Mouse (Mus musculus) heart, embryonic 16.5 days (tissue): ENCODE measurements at regions not wholly inside any gene's neighbourhood (a gene's known extent, or its start where the extent isn't known, plus 50 kb on each side); places are given as distances from the start of the nearest gene placed in this dataset.

Experiments used
- ATAC-seq: fragments of 200-750 bp; cut with Nextera tagmentation; replicated peaks from 2 replicates; pipeline ENCODE4 v1.8.0; 2017; ENCODE audit warnings: moderate number of reproducible peaks; ENCODE audit not compliant: insufficient read depth, low FRiP score; ENCODE audit errors: extremely low read depth
- H3K27ac ChIP-seq: fragments of 300-500 bp; sonication (generic); 2 replicates; pipeline ENCODE4 v1.5.1; 2014; ENCODE audit warnings: mild to moderate bottlenecking, low read length, control low read depth, moderate library complexity
- H3K27me3 ChIP-seq: fragments of 300-500 bp; sonication (generic); 2 replicates; pipeline ENCODE4 v1.6.1; 2014; ENCODE audit warnings: low read length, mixed read lengths; ENCODE audit not compliant: control insufficient read depth, insufficient read depth
- H3K36me3 ChIP-seq: fragments of 300-500 bp; sonication (generic); 2 replicates; pipeline ENCODE4 v1.6.1; 2014; ENCODE audit not compliant: control insufficient read depth, insufficient read depth
- H3K4me1 ChIP-seq: fragments of 300-500 bp; sonication (generic); 2 replicates; pipeline ENCODE4 v1.6.1; 2014; ENCODE audit warnings: low read length, mixed read lengths; ENCODE audit not compliant: control insufficient read depth, insufficient read depth
- H3K4me2 ChIP-seq: fragments of 300-500 bp; sonication (generic); 2 replicates; pipeline ENCODE4 v1.6.1; 2014; ENCODE audit warnings: low read depth, mild to moderate bottlenecking, control low read depth, low read length
- H3K4me3 ChIP-seq: fragments of 300-500 bp; sonication (generic); 2 replicates; pipeline ENCODE4 v1.5.1; 2014; ENCODE audit warnings: mild to moderate bottlenecking, control low read depth, low read length
- H3K9ac ChIP-seq: fragments of 300-500 bp; sonication (generic); 2 replicates; pipeline ENCODE4 v1.6.1; 2014; ENCODE audit warnings: low read length, control low read depth
- H3K9me3 ChIP-seq: fragments of 300-500 bp; sonication (generic); replicated peaks from 2 replicates; pipeline ENCODE4 v1.6.1; 2016; ENCODE audit warnings: low read length; ENCODE audit not compliant: control insufficient read depth
- WGBS: fragments of 180-500 bp; shearing (Covaris S2); extraction: QIAGEN DNeasy Blood & Tissue Kit; methylation state at CpG from one replicate; pipeline ENCODE4 v1.1.7; 2014; 5-methylcytosine and 5-hydroxymethylcytosine counted together

DNA sequence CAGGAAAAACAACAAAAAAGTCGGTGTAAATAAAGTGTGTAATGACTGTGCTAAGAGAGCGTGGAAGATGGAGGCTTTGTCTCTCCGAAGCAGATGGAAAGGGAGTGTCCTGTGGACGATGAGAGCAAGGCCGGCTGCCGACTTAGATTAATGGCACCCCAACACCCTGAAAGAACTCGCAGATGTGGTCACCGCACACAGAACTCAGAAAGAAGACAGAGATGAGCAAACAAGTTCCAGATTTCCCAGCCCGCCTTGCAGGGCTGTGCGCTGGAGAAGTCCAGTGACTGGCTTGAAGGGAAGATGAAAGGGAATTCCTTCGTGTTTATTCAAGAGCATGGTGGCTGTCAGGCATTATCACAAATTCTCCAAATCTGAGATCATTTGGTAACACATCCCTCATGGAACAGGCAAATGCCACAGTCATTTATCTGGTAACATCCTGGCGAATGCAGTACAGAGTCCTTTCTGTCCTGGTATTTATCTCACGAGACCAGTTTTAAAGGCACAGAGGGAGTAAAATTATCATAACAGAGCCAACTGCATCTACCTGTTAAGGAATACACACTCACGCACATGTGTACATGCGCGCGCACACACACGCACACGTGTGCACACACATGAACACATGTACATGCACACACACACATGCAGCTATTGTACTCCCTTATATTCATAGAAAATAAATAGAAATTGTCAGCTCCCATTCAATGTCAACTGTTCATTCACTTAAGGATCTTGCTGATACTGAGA is 64.0 kb upstream of the Tgif1 start:
- H3K36me3 ChIP-seq: no peaks in the 10 kb centered on the region
- no peaks in the 10 kb centered on the region for H3K9me3 ChIP-seq
- ATAC-seq: no peak
- H3K4me2 ChIP-seq: no peak overlapping the region
- no peak overlapping the region for H3K27ac ChIP-seq
- H3K4me3 ChIP-seq: no peak overlapping the region
- H3K9ac ChIP-seq: no peak overlapping the region
- WGBS: 62% methylated on average over 19 of the region's 19 CpGs
- H3K27me3 ChIP-seq: no peaks in the 10 kb centered on the region
- H3K4me1 ChIP-seq: no peaks in the 10 kb centered on the region

DNA sequence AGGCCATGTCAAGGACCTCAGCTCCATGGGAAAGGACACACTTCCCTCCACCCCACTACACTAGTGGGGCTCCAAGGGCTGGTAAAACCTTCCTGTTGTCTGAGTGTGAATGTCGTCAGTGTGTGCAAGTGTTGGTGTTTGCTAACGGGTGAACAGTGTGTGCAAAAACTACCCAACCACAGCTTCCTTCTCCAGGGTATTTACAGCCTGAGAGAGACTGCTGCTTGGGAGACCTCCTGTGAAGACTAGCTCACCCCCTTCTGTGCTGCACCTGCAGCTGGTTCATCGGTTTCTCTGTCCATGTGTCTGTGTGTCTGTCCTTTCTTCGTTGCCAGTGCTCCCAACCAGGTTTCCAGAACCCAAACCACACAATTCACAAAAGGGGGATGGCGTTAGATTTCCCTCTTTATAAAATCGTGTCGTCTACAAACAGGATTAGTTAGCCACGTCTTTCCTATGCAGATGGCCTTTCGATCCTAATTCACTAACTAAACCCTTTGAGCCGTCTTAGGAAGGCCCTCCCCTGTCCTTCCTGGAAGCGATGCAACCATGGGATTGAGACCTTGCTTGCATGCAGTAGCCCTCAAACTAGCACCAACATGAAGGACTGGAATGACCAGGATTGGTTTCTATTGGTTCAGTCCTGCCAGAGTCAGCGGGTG is 62.9 kb upstream of the Tgif1 start:
- Histone ChIP-seq H3K9ac (no peak overlapping the region), H3K4me1 (no peaks in the 10 kb centered on the region), H3K27me3 (no peaks in the 10 kb centered on the region), H3K4me3 (no peak overlapping the region), H3K27ac (no peak overlapping the region), H3K4me2 (no peak overlapping the region), H3K9me3 (no peaks in the 10 kb centered on the region), H3K36me3 (no peaks in the 10 kb centered on the region)
- WGBS: 59% methylated on average over 12 of the region's 12 CpGs
- 0 out of 2 replicates have a peak, but pooled peaks have one; percentile 58 for ATAC-seq

DNA sequence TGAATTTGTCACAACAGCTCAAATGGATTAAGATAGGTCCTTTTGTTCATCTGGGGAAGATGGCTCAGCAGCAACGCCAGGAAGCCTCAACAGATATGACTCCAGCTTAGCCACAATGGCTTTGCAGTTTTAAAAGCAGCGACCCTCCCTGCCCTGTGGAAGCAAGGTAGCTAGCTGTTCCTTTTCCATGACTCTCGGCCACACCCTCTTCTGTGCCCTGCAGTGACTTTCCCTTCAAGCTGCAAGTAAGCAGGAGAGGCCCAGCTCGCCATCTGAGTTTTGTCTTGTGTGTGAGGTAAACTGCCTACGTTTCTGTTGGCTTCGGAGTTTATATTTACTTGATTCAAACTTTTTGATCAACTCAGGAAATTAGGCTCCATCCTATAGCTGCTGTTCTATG is 62.1 kb upstream of the Tgif1 start:
- no peak overlapping the region for H3K9ac ChIP-seq
- no peak overlapping the region for H3K4me3 ChIP-seq
- H3K4me1 ChIP-seq: no peaks in the 10 kb centered on the region
- no peak for ATAC-seq
- 67% methylated on average over 6 of the region's 6 CpGs for WGBS
- no peaks in the 10 kb centered on the region for H3K36me3 ChIP-seq
- no peak overlapping the region for H3K4me2 ChIP-seq
- H3K27me3 ChIP-seq: no peaks in the 10 kb centered on the region
- no peak overlapping the region for H3K27ac ChIP-seq
- H3K9me3 ChIP-seq: no peaks in the 10 kb centered on the region

DNA sequence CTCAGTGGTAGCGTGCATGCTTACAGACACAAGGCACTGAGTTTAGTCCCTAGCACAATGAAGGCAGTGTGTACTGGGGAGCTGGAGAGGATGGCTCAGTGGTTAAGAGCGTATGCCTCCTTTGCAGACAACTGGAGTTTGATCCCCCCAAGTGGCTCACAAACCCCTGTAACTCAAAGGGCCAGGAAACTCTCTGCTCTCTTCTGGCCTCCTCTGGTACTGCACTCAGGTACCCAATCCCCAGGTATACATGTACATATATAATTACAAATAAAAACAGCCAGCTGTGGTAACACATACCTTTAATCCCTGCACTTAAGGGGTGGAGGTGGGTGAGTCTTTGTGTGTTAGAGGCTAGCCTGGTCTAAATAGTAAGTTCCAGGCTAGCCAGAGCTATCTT is 56.9 kb upstream of the Tgif1 start:
- no peaks in the 10 kb centered on the region for H3K4me1 ChIP-seq
- WGBS: 77% methylated on average over 2 of the region's 2 CpGs
- H3K36me3 ChIP-seq: no peaks in the 10 kb centered on the region
- H3K27me3 ChIP-seq: no peaks in the 10 kb centered on the region
- H3K27ac ChIP-seq: no peak overlapping the region
- ATAC-seq: no peak
- H3K9ac ChIP-seq: no peak overlapping the region
- no peak overlapping the region for H3K4me2 ChIP-seq
- no peaks in the 10 kb centered on the region for H3K9me3 ChIP-seq
- no peak overlapping the region for H3K4me3 ChIP-seq

GRCm38 (mm10) chr17:70909573-70909972 is 56.2 kb upstream of the Tgif1 start:
- ATAC-seq: no peak

GRCm38 (mm10) chr17:70908328-70908727 is 55.0 kb upstream of the Tgif1 start:
- WGBS: 77% methylated on average over 2 of the region's 2 CpGs
- H3K9ac ChIP-seq: no peak overlapping the region
- H3K4me3 ChIP-seq: no peak overlapping the region
- no peaks in the 10 kb centered on the region for H3K9me3 ChIP-seq
- H3K27ac ChIP-seq: no peak overlapping the region
- no peak overlapping the region for H3K4me2 ChIP-seq
- H3K27me3 ChIP-seq: no peaks in the 10 kb centered on the region
- H3K36me3 ChIP-seq: no peaks in the 10 kb centered on the region
- no peaks in the 10 kb centered on the region for H3K4me1 ChIP-seq
- no peak for ATAC-seq

More at GRCm38 (mm10) chr17:70909573-70909972, 56.2 kb upstream of the Tgif1 start:
- Histone ChIP-seq H3K27me3 (no peaks in the 10 kb centered on the region), H3K4me1 (no peaks in the 10 kb centered on the region), H3K36me3 (no peaks in the 10 kb centered on the region), H3K27ac (no peak overlapping the region), H3K9me3 (no peaks in the 10 kb centered on the region), H3K9ac (no peak overlapping the region), H3K4me3 (no peak overlapping the region), H3K4me2 (no peak overlapping the region)
- 78% methylated on average over 3 of the region's 3 CpGs for WGBS
